Mouse (Mus musculus): ENCODE data around the gene Arrb1. TPM values are rescaled to one million over a fixed set of nuclear protein-coding genes. Genes with fewer than 3 reads are reported as not detected.

Arrb1 gene
- polyA plus RNA-seq, 1 experiment = 28.5 TPM

- Histone ChIP-seq H3K4me1 (ENCODE audit: control insufficient read depth) (peaks cover 76% of the 10 kb centered on the region), H3K36me3 (ENCODE audit: control insufficient read depth) (peaks cover 79% of the 10 kb centered on the region), H3K4me3 (replicated peaks) (no peak overlapping the region), H3K9me3 (ENCODE audit: control insufficient read depth, low read length) (no peaks in the 10 kb centered on the region), H3K27me3 (ENCODE audit: control insufficient read depth) (no peaks in the 10 kb centered on the region; the same call in 1 of the 2 replicates)
- TF ChIP-seq GATA1 (IDR thresholded peaks at IDR 0.05; ENCODE audit: low read length) (no peak), TAL1 (IDR thresholded peaks at IDR 0.05; ENCODE audit: low read length) (no peak)
These were observed 68.8 kb downstream of the Arrb1 start for GRCm38 (mm10) chr7:99603875-99604662.

GRCm38 (mm10) chr7:99605058-99605457 is 69.8 kb downstream of the Arrb1 start:
- no peaks in the 10 kb centered on the region; the same call in none of the 2 replicates for H3K27me3 ChIP-seq (ENCODE audit: control insufficient read depth)
- TF ChIP-seq TAL1 (IDR thresholded peaks at IDR 0.05; ENCODE audit: low read length) (no peak), GATA1 (IDR thresholded peaks at IDR 0.05; ENCODE audit: low read length) (no peak)

DNA sequence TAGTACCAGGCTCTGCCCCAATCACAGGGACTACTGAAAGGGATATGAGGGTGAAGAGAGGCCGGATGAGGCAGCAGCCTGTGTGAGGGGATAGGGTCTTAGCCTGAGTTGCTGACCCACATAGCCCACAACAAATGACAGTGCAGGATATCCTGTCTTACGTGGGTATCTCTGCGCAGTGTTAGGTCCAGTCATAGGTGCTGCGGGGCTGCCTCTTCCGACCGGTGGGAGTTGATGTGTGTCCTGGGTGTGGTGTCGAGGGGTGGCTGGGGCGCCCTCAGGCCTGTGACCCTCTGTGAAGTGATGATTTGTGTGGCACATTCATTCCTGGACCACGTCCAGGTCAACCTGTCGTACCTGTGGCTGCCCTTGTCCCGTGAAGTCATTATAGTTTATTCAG is 71.0 kb downstream of the Arrb1 start:
- peaks cover 55% of the 10 kb centered on the region for H3K4me1 ChIP-seq (ENCODE audit: control insufficient read depth)
- peaks cover 57% of the 10 kb centered on the region for H3K36me3 ChIP-seq (ENCODE audit: control insufficient read depth)
- peaks cover 3% of the 10 kb centered on the region for H3K27me3 ChIP-seq (ENCODE audit: control insufficient read depth)
- no peak for TF ChIP-seq TAL1 (IDR thresholded peaks at IDR 0.05; ENCODE audit: low read length)
- no peak for TF ChIP-seq GATA1 (IDR thresholded peaks at IDR 0.05; ENCODE audit: low read length)
- no peaks in the 10 kb centered on the region for H3K9me3 ChIP-seq (ENCODE audit: control insufficient read depth, low read length)
- H3K4me3 ChIP-seq (replicated peaks) = no peak overlapping the region

More at GRCm38 (mm10) chr7:99605058-99605457, 69.8 kb downstream of the Arrb1 start:
- Histone ChIP-seq H3K36me3 (ENCODE audit: control insufficient read depth) (peaks cover 69% of the 10 kb centered on the region), H3K4me3 (replicated peaks) (no peak overlapping the region), H3K4me1 (ENCODE audit: control insufficient read depth) (peaks cover 67% of the 10 kb centered on the region), H3K9me3 (ENCODE audit: control insufficient read depth, low read length) (no peaks in the 10 kb centered on the region)

GRCm38 (mm10) chr7:99606766-99607165 is 71.5 kb downstream of the Arrb1 start:
- TF ChIP-seq TAL1 (IDR thresholded peaks at IDR 0.05; ENCODE audit: low read length) (no peak), GATA1 (IDR thresholded peaks at IDR 0.05; ENCODE audit: low read length) (no peak)
- Histone ChIP-seq H3K36me3 (ENCODE audit: control insufficient read depth) (peaks cover 52% of the 10 kb centered on the region), H3K9me3 (ENCODE audit: control insufficient read depth, low read length) (no peaks in the 10 kb centered on the region)

DNA sequence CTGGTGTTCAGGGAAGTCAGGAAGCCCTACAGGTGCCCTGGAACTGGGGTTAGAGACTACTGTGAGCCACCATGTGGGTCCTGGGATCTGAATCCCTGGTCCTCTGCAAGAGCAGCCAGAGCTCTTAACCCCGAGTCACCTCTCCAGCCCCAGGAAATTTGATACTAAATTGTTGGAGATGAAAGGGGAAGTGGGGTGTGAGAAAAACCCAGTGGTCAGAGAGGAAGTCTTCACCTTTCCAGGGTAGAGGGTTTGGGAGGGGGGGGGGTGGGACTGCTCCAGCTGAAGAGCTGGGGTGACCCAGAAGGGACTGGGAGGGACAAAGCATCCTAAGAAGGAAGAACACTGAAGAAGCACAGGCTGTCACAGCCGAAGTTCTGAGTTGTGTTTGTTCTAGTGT is 72.4 kb downstream of the Arrb1 start:
- Histone ChIP-seq H3K27me3 (ENCODE audit: control insufficient read depth) (peaks cover 3% of the 10 kb centered on the region), H3K9me3 (ENCODE audit: control insufficient read depth, low read length) (no peaks in the 10 kb centered on the region), H3K36me3 (ENCODE audit: control insufficient read depth) (peaks cover 43% of the 10 kb centered on the region), H3K4me1 (ENCODE audit: control insufficient read depth) (peaks cover 42% of the 10 kb centered on the region), H3K4me3 (replicated peaks) (no peak overlapping the region)
- TF ChIP-seq GATA1 (IDR thresholded peaks at IDR 0.05; ENCODE audit: low read length) (no peak), TAL1 (IDR thresholded peaks at IDR 0.05; ENCODE audit: low read length) (no peak)

More at GRCm38 (mm10) chr7:99606766-99607165, 71.5 kb downstream of the Arrb1 start:
- Histone ChIP-seq H3K4me1 (ENCODE audit: control insufficient read depth) (peaks cover 51% of the 10 kb centered on the region), H3K27me3 (ENCODE audit: control insufficient read depth) (peaks cover 3% of the 10 kb centered on the region), H3K4me3 (replicated peaks) (no peak overlapping the region)

- Histone ChIP-seq H3K9me3 (ENCODE audit: control insufficient read depth, low read length) (peaks cover 9% of the 10 kb centered on the region), H3K4me1 (ENCODE audit: control insufficient read depth) (no peaks in the 10 kb centered on the region; the same call in 1 of the 2 replicates), H3K4me3 (replicated peaks) (no peak overlapping the region), H3K36me3 (ENCODE audit: control insufficient read depth) (no peaks in the 10 kb centered on the region), H3K27me3 (ENCODE audit: control insufficient read depth) (peaks cover 73% of the 10 kb centered on the region)
- TF ChIP-seq TAL1 (IDR thresholded peaks at IDR 0.05; ENCODE audit: low read length) (no peak), GATA1 (IDR thresholded peaks at IDR 0.05; ENCODE audit: low read length) (no peak)
These were observed 83.0 kb downstream of the Arrb1 start for GRCm38 (mm10) chr7:99618264-99618663.

DNA sequence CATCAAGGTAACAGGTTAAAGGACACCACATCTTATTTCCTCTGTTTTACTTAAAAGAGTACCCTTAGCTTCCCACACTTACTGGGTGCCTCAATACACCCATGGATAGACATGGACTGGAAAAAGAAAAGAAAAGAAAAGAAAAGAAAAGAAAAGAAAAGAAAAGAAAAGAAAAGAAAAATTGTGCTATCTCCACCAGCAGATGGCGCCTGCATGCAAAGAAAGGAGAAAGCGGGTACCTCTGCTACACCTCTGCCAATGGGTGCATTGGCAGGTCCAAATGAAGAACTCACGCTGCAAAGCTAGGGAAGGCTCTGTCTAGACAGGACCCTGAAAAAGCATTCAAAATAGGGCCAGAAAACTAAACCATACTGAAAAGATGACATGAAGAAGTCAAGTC is 83.6 kb downstream of the Arrb1 start:
- Histone ChIP-seq H3K36me3 (ENCODE audit: control insufficient read depth) (no peaks in the 10 kb centered on the region), H3K4me1 (ENCODE audit: control insufficient read depth) (no peaks in the 10 kb centered on the region; the same call in 1 of the 2 replicates), H3K27me3 (ENCODE audit: control insufficient read depth) (peaks cover 79% of the 10 kb centered on the region), H3K4me3 (replicated peaks) (no peak overlapping the region), H3K9me3 (ENCODE audit: control insufficient read depth, low read length) (peaks cover 9% of the 10 kb centered on the region)
- no peak for TF ChIP-seq TAL1 (IDR thresholded peaks at IDR 0.05; ENCODE audit: low read length)
- no peak for TF ChIP-seq GATA1 (IDR thresholded peaks at IDR 0.05; ENCODE audit: low read length)

DNA sequence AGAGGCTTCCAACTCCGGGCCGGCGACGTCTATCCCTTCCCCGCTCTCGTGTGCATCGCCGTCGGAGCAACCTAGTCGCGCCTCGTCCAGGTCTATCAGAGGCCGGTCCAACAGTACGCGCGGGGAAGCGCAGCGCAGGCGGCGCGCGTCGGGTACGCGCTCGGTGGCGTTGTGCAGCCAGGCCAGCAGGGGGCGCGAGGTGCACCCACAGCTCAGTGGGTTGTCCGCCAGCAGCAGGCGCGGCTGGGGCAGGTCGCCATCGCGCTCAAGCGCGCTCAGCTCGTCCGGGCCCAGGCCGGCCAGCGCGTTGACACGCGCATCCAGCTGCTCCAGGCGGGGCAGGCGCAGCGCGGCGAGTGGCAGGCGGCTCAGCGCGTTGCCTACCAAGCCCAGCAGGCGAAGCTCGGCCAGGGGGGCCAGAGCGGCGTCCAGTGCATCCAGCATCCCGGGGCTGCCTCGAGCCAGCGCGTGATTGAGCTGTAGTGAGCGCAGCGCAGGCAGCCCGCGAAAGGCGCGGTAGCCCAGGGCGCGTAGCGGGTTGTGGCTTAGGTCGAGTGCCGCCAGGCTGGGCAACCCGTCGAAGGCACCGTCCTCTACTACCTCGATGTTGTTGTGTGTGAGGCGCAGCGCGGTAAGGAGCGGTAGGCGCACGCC is 90.6 kb downstream of the Arrb1 start:
- TF ChIP-seq TAL1 (IDR thresholded peaks at IDR 0.05; ENCODE audit: low read length) = no peak
- no peak for TF ChIP-seq GATA1 (IDR thresholded peaks at IDR 0.05; ENCODE audit: low read length)
- Histone ChIP-seq H3K4me3 (replicated peaks) (peak overlapping the region; percentile 45), H3K9me3 (ENCODE audit: control insufficient read depth, low read length) (peaks cover 16% of the 10 kb centered on the region), H3K4me1 (ENCODE audit: control insufficient read depth) (peaks cover 24% of the 10 kb centered on the region), H3K27me3 (ENCODE audit: control insufficient read depth) (peaks cover 100% of the 10 kb centered on the region), H3K36me3 (ENCODE audit: control insufficient read depth) (no peaks in the 10 kb centered on the region)

Measured in erythroblast, embryonic 14.5 days (primary cell).